Mouse (Mus musculus) stomach, postnatal 0 days (tissue): ENCODE results near the gene Taf3.

Source experiments
- CTCF ChIP-seq: IDR thresholded peaks from 2 replicates; pipeline ENCODE4 v1.5.1; 2016; ENCODE audit warnings: antibody characterized with exemption, low read depth, mild to moderate bottlenecking, moderate library complexity
- EP300 ChIP-seq: optimal IDR thresholded peaks from 2 replicates; pipeline ENCODE3; 2016; ENCODE audit warnings: antibody characterized with exemption

- TF ChIP-seq EP300, result no peak
- no peak for TF ChIP-seq CTCF
Observed at GRCm38 (mm10) chr2:9971927-9972326, 76.5 kb downstream of the Taf3 start.
